ENCODE assay signal across 34 mouse cellular contexts in the genomic region with DNA sequence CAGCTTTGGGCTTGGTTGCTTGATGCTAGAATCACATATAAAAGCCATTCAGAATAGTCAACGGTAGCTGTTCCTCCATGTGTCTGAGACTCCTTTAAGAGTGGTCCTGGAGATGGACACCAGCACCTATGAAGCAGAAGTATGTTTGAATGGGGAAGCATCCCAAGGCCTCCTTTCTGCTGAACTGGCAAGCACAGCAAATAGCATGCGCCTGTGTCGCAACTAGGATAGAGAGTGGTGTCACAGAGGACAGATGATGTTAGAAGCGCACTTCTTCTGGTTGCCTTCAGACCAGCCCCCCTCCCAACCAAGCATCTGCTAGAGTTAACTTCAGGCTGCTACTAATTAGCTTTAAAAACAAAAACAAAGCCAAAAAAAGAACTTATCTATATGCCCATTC. TPM values are rescaled to one million over a fixed set of nuclear protein-coding genes. Genes with fewer than 3 reads are reported as not detected.
"Had no signal": no experiment of that assay in that cellular context is flagged by ENCODE, and none has a peak within 500 bp of the region (broad histone marks: within the 10 kb centered on the region; RNA-seq: fewer than 3 reads in every experiment).

No protein-coding gene starts in this region.

- ATAC-seq: intestine, embryonic 16.5 days had no signal

- H3K4me2 ChIP-seq: heart, embryonic 11.5 days; hindbrain, embryonic 12.5 days; hindbrain, embryonic 14.5 days; liver, embryonic 11.5 days; liver, embryonic 13.5 days had no signal

- H3K36me3 ChIP-seq: heart, embryonic 13.5 days; heart, embryonic 15.5 days; hindbrain, embryonic 10.5 days; hindbrain, embryonic 12.5 days; kidney, embryonic 15.5 days; limb, embryonic 10.5 days; limb, embryonic 12.5 days; liver, embryonic 13.5 days had no signal

- H3K9me3 ChIP-seq: heart, embryonic 13.5 days; heart, embryonic 15.5 days; hindbrain, embryonic 10.5 days; hindbrain, embryonic 12.5 days; kidney, embryonic 15.5 days; limb, embryonic 10.5 days; limb, embryonic 12.5 days; liver, embryonic 13.5 days had no signal

- DNase-seq: gastrocnemius, adult 2 months; gastrocnemius, postnatal 10 days; gastrocnemius, postnatal 25 days; heart, adult 11 months; heart, adult 2 months; heart, postnatal 14 days; heart, postnatal 4 days; kidney, adult 11 months; kidney, adult 2 months; kidney, adult 9 months; kidney, postnatal 14 days; kidney, postnatal 36 days; liver; liver, embryonic 13.5 days had no signal

- H3K4me3 ChIP-seq: gastrocnemius, adult 2 months; heart, adult 2 months; hindbrain, embryonic 10.5 days; hindbrain, embryonic 12.5 days; left cerebral cortex, adult 2 months; limb, embryonic 12.5 days; liver, embryonic 13.5 days had no signal

- H3K4me1 ChIP-seq: liver, embryonic 13.5 days had no signal

- H3K27ac ChIP-seq: gastrocnemius, adult 2 months; heart, adult 2 months; heart, embryonic 13.5 days; heart, embryonic 15.5 days; hindbrain, embryonic 10.5 days; hindbrain, embryonic 12.5 days; hindbrain, embryonic 14.5 days; kidney, embryonic 15.5 days; kidney, postnatal 0 days; left cerebral cortex, adult 2 months; limb, embryonic 10.5 days; limb, embryonic 12.5 days; liver, embryonic 13.5 days had no signal

- H3K9ac ChIP-seq: heart, embryonic 13.5 days; heart, embryonic 15.5 days; hindbrain, embryonic 12.5 days; hindbrain, embryonic 14.5 days; kidney, embryonic 15.5 days; limb, embryonic 12.5 days; liver, embryonic 13.5 days had no signal

RNA-seq across cellular contexts. Expression of a gene that starts 34.7 kb away (rescaled TPM):
- total RNA-seq: gastrocnemius, adult 2 months; gastrocnemius, postnatal 10 days; gastrocnemius, postnatal 25 days; gastrocnemius, postnatal 4 days had no signal

RNA-seq across cellular contexts. Expression of a gene that starts 43.7 kb away (rescaled TPM):
- total RNA-seq: gastrocnemius, adult 2 months; gastrocnemius, postnatal 10 days; gastrocnemius, postnatal 25 days; heart, adult 2 months; heart, postnatal 14 days; heart, postnatal 4 days; layer of hippocampus, adult 18-20 months; layer of hippocampus, postnatal 25 days; left cerebral cortex, adult 2 months; left cerebral cortex, postnatal 14 days; left cerebral cortex, postnatal 36 days had no signal
- polyA plus RNA-seq: heart, adult 2 months; kidney, adult 2 months; large intestine, adult 2 months; liver, embryonic 11.5 days; liver, embryonic 13.5 days had no signal

RNA-seq across cellular contexts. Expression of a gene that starts 53.2 kb away (rescaled TPM):
- polyA plus RNA-seq: heart, postnatal 0 days had no signal
